Mouse (Mus musculus): ENCODE results near the gene Zfp444.
A peak's percentile ranks its signal among the peaks of the same experiment; 100 is the strongest.
"Not testable (repeated sequence)": the region's sequence is repeated elsewhere in the genome, so short reads cannot be mapped to it uniquely, and the experiment has no call there.

Zfp444 gene

DNA sequence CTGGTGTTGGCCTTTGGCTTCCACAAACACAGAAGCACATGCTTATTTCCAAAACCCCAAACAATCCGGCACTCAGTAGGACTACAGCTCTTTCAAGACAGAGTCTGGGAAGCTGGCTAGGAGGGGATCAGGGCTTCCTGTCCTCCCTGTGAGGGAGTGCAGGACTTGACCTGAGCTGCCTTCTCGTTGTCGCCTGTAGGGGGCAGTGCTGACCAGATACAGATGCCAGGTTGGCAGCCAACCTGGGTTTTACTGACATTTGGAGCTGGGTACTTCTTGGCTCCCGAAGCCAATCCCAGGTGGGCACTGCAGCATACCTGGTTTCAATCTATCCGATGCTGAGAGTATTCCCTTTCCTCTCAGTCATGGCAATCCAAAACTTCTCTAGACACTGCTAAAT is 41.1 kb downstream of the Zfp444 start:
- DNase-seq (ENCODE audit: low spot score in 2 of 2), result no peak

DNA sequence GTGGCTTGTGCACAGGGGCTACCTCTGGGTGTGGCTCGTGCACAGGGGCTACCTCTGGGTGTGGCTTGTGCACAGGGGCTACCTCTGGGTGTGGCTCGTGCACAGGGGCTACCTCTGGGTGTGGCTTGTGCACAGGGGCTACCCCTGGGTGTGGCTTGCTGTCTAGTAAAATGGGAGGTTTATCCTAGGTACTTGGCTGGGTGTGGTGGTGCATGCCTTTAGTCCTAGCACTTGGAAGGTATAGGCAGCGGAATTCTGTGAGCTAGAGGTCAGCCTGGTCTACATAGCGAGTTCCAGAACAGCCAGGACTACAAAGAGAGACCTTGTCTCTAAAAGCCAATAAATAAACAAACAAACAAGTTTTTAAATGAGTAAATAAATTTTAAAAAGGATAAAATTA is 42.7 kb downstream of the Zfp444 start:
- DNase-seq (ENCODE audit: low spot score in 2 of 2), result not testable (repeated sequence)

DNA sequence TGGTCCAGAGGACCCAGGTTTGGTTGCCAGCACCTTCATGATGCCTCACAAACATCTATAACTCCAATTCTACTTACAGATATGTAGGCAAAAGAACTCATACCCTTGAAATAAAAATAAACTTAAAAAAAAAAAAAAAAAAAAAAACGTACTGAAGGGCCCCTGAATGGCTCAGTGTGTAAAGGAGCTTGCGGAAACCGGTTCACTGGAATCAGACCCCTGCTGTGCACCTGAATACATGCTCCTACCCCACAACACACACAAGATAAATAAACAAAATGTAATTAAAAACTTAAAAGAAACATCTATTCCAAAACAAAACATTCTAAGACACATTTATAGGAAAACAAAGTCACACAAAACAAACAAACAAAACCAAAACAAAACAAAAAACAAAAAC is 48.1 kb downstream of the Zfp444 start:
- DNase-seq (ENCODE audit: low spot score in 2 of 2), result no peak

DNA sequence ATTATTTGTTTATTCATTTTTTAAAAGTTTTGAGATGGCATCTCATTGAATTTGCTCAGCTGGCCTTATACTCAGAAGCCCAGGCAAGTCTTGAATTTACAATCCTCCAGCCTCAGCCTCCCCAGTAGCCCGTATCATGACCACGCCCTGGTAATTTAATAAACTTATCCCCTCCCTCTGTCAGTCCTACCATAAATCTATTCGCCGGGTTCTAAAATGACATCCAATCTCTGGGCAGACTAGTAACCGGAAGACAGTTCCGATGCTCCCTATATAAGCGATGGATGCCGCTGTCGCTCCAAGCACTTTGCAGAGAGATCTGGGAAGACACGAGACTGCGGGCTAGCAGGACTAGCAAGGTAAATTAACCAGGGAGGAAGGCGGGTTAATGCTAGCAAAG is 50.0 kb downstream of the Zfp444 start, which contains the start of gene Zscan5b:
Gene Zscan5b, plus strand, starts transcription at position 301 of the 400 bp plus-strand sequence.
- no peak for DNase-seq (ENCODE audit: low spot score in 2 of 2)

DNA sequence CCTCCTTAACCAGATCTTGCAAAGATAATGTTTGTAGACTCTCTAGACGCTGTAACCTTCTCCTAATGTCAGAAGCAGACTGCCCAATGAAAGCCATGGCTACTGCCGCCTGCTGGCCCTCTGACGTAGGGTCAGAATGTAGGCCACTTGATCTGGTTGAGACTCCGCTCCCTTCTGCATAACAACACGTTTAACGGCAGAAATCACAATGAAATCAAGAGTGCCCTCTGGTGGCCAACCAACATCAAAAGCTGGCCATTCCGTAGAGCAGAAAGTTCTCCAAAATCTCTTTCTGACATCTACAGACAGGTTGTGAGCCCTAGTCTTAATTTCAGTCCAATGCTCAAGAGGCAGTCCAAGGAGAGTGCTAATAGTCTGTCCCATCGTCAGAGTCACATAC is 56.5 kb downstream of the Zfp444 start:
- not testable (repeated sequence) for DNase-seq (ENCODE audit: low spot score in 2 of 2)

DNA sequence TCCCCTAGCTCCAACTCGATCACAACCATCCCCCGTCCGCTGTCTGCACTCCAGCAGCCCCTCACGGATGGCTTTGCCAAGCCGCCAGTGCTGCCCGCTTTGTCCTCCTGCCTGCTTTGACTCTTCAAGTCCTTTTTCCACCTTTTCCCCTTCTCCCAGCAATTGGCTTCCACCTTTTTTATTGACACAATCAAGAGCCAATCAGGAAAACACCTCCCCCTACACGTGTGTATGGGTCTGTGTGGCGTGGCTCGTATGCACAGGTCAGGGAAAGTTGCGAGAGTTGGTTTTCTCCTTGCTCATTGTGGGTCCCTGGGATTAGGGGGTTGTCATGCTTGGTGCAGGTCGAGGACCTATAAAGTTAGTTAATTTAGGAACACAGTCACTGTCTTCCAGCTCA is 67.8 kb downstream of the Zfp444 start:
- no peak for DNase-seq (ENCODE audit: low spot score in 2 of 2)

DNA sequence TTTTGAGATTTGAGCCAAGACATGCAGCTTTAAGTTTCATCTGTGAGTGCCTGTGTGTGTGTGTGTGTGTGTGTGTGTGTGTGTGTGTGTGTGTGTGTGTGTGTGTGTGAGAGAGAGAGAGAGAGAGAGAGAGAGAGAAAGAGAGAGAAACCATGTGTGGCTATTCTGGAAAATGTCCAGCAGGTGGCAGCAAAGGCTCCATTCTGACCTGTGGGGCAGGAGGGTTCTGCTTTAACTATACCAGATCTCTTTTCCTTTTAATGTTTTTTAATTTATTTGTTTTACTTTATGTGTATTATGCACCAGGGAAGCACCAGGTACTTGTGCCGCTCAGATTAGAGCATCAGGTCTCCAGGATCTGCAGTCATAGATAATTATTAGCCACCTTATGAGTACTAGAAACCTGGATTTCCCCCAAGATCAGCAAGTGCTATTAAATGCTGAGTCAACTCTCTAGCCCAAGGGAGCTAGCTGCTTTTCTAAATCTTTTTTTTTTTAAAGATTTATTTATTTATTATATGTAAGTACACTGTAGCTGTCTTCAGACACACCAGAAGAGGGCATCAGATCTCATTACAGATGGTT is 68.9 kb downstream of the Zfp444 start:
- peak in 1 of 2 experiments; percentile 24 for DNase-seq (ENCODE audit: low spot score in 2 of 2)

All from urinary bladder, postnatal 36 days (tissue).